Mouse (Mus musculus): ENCODE measurements around the gene Tsc22d3. TPM values are rescaled to one million over a fixed set of nuclear protein-coding genes. Genes with fewer than 3 reads are reported as not detected.
"Not testable (repeated sequence)": the region's sequence is repeated elsewhere in the genome, so short reads cannot be mapped to it uniquely, and the experiment has no call there.

The Tsc22d3 gene
- polyA plus RNA-seq, 1 experiment = 87.0 TPM

DNA sequence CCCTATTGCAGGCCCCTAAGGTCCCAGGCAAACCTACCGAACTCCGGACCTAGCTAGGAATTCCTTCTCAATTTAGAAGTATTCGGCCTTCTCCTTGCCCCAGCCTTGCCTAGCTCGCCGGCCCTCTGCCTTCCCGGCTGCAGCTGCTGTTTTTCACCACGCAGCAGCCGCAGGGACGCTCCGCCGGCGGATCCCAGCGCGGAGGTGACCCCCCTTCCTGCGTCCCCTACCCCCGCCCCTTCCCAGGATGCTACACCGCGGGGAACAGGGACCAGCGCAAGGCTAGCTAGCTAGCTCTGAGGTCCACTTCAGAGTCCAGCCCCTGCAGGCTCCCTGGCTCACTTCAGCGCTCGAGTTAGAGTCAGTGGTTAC, 58.0 kb downstream of the Tsc22d3 start:
- peaks cover 15% of the 10 kb centered on the region for H3K79me2 ChIP-seq (ENCODE audit: control insufficient read depth, insufficient read depth)

DNA sequence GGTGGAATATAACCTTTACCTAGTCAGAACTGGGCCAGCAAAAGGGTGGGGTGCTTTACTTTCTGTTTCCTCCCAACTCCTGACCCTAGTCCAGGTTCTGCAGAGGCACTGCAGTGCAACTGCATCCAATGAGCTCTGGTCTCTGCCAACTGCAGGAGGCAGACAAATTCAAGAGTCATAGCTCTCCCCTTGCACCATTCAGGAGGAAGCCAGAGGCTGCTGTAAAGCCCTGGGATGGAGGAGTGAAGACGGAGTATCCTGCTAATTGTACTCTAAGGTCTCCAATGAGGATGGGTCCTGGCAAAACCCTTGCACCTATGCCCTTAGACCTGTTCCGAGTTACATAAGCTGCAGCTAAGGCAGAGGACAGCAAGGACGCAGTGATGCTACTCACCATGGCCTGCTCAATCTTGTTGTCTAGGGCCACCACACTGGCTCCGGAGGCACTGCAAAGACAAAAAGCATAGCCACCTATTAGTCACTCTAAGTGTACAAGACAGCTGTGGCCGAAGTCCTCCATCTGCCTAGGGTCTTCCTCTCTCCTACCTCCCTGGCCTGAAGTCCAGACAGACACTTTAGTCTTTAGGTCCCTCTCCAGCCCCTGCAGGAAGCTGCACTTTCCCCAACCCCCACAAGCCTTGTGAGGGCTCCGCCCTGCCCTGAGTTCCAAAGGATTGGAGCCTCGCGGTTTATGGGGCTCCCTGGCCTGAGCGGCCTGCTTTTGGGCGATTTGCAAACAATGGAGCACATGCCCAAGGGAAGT, 58.6 kb downstream of the Tsc22d3 start:
- Histone ChIP-seq H3K36me3 (ENCODE audit: control insufficient read depth, insufficient read depth) (peaks cover 3% of the 10 kb centered on the region), H3K4me3 (peak overlapping the region; percentile 81), H3ac (ENCODE audit: control insufficient read depth, insufficient read length) (peak overlapping the region; percentile 10), H3K4me2 (ENCODE audit: low read depth) (peak overlapping the region; percentile 88), H3K27me3 (ENCODE audit: control insufficient read depth, insufficient read depth, insufficient read length) (no peaks in the 10 kb centered on the region), H3K79me2 (ENCODE audit: control insufficient read depth, insufficient read depth) (peaks cover 15% of the 10 kb centered on the region)
- TF ChIP-seq CEBPB (IDR thresholded peaks at IDR 0.05; ENCODE audit: insufficient read depth, poor library complexity, severe bottlenecking) (no peak), POLR2AphosphoS2 (IDR thresholded peaks at IDR 0.05; ENCODE audit: insufficient read length, low read depth) (no peak), USF1 (IDR thresholded peaks at IDR 0.05; ENCODE audit: low read depth) (no peak), SRF (IDR thresholded peaks at IDR 0.05; ENCODE audit: control insufficient read depth, insufficient read length, low read depth) (no peak), POLR2A (IDR thresholded peaks at IDR 0.05; ENCODE audit: insufficient read length, low read depth) (no peak)

More for the DNA sequence above, 58.0 kb downstream of the Tsc22d3 start:
- Histone ChIP-seq H3K4me3 (peak overlapping the region; percentile 81), H3K36me3 (ENCODE audit: control insufficient read depth, insufficient read depth) (peaks cover 3% of the 10 kb centered on the region), H3ac (ENCODE audit: control insufficient read depth, insufficient read length) (peak overlapping the region; percentile 10), H3K4me2 (ENCODE audit: low read depth) (peak overlapping the region; percentile 88), H3K27me3 (ENCODE audit: control insufficient read depth, insufficient read depth, insufficient read length) (no peaks in the 10 kb centered on the region)
- TF ChIP-seq POLR2AphosphoS2 (IDR thresholded peaks at IDR 0.05; ENCODE audit: insufficient read length, low read depth) (peak; percentile 41), POLR2A (IDR thresholded peaks at IDR 0.05; ENCODE audit: insufficient read length, low read depth) (no peak), MYOD1 (IDR thresholded peaks at IDR 0.05; ENCODE audit: control insufficient read depth in 1 of 3, insufficient read length in 2 of 3, low read depth in 2 of 3) (peak in 1 of 3 experiments; percentile 35), MAX (IDR thresholded peaks at IDR 0.05; ENCODE audit: low read depth) (no peak), MYOG (IDR thresholded peaks at IDR 0.05; ENCODE audit: control insufficient read depth in 1 of 3, insufficient read depth in 1 of 3, insufficient read length in 2 of 3, low read depth in 2 of 3) (peak in 1 of 3 experiments; percentile 51), TCF3 (IDR thresholded peaks at IDR 0.05; ENCODE audit: insufficient read length, low read depth) (no peak), REST (IDR thresholded peaks at IDR 0.05; ENCODE audit: insufficient read depth, insufficient read length) (no peak), CEBPB (IDR thresholded peaks at IDR 0.05; ENCODE audit: insufficient read depth, poor library complexity, severe bottlenecking) (no peak), TCF12 (IDR thresholded peaks at IDR 0.05; ENCODE audit: insufficient read depth, poor library complexity, severe bottlenecking) (no peak), E2F4 (IDR thresholded peaks at IDR 0.05; ENCODE audit: insufficient read depth) (no peak)

DNA sequence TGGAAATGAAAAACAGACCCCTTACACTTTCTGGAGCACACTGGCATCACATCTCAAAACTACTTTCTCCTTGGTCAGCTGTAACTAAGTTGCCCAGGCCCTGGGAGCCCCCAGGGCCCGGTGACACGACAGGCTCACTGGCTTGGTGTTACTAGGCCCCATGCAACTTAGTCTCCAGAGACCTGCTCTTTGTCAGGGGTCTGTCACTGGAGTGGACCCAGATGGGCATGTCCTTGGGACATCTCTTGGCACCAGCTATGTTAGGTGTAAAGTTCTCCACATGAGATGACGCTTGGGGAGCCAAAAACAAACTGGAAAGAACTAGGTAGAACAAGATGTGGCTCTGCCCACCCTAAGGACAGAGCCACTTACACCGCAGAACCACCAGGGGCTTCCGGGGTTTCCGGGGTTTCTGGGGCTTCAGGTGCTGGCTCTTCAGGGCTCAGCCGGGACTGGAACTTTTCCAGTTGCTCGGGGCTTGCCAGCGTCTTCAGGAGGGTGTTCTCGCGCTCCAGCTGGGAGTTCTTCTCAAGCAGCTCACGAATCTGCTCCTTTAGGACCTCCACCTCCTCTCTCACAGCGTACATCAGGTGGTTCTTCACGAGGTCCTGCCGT, 59.9 kb downstream of the Tsc22d3 start:
- H3K27me3 ChIP-seq (ENCODE audit: control insufficient read depth, insufficient read depth, insufficient read length) = no peaks in the 10 kb centered on the region
- H3K4me3 ChIP-seq = peak overlapping the region; percentile 81
- peaks cover 3% of the 10 kb centered on the region for H3K36me3 ChIP-seq (ENCODE audit: control insufficient read depth, insufficient read depth)
- TF ChIP-seq POLR2A (IDR thresholded peaks at IDR 0.05; ENCODE audit: insufficient read length, low read depth) (no peak), MYOG (IDR thresholded peaks at IDR 0.05; ENCODE audit: control insufficient read depth in 1 of 3, insufficient read depth in 1 of 3, insufficient read length in 2 of 3, low read depth in 2 of 3) (no peak), MAX (IDR thresholded peaks at IDR 0.05; ENCODE audit: low read depth) (no peak), CEBPB (IDR thresholded peaks at IDR 0.05; ENCODE audit: insufficient read depth, poor library complexity, severe bottlenecking) (no peak), SRF (IDR thresholded peaks at IDR 0.05; ENCODE audit: control insufficient read depth, insufficient read length, low read depth) (no peak), USF1 (IDR thresholded peaks at IDR 0.05; ENCODE audit: low read depth) (no peak), E2F4 (IDR thresholded peaks at IDR 0.05; ENCODE audit: insufficient read depth) (no peak), TCF3 (IDR thresholded peaks at IDR 0.05; ENCODE audit: insufficient read length, low read depth) (no peak), MYOD1 (IDR thresholded peaks at IDR 0.05; ENCODE audit: control insufficient read depth in 1 of 3, insufficient read length in 2 of 3, low read depth in 2 of 3) (no peak), REST (IDR thresholded peaks at IDR 0.05; ENCODE audit: insufficient read depth, insufficient read length) (no peak), TCF12 (IDR thresholded peaks at IDR 0.05; ENCODE audit: insufficient read depth, poor library complexity, severe bottlenecking) (no peak)
- peaks cover 15% of the 10 kb centered on the region for H3K79me2 ChIP-seq (ENCODE audit: control insufficient read depth, insufficient read depth)
- H3K4me2 ChIP-seq (ENCODE audit: low read depth) = peak overlapping the region; percentile 88
- no peak overlapping the region for H3ac ChIP-seq (ENCODE audit: control insufficient read depth, insufficient read length)

DNA sequence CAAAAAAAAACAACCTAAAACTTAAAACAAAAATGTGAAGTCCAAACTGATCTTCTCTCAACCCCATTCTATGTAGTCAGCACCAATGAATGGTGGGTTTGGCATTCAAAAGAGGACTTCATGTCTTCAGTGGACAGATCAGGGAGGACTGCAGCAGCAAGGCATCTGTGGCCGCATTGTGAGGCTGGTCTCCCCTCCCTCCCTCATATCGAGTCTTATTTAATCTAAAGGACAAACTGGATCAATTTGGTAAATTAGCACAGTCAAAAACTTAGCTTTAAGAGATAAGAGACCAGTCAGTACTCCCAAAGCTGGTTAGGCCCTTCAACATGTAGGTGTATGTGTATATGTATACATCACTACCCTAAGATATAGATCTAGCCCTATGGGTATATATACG, 60.6 kb downstream of the Tsc22d3 start:
- H3K27me3 ChIP-seq (ENCODE audit: control insufficient read depth, insufficient read depth, insufficient read length); H3ac ChIP-seq (ENCODE audit: control insufficient read depth, insufficient read length); H3K4me3 ChIP-seq; H3K36me3 ChIP-seq (ENCODE audit: control insufficient read depth, insufficient read depth): not testable (repeated sequence)
- H3K79me2 ChIP-seq (ENCODE audit: control insufficient read depth, insufficient read depth) = peaks cover 15% of the 10 kb centered on the region
- peak overlapping the region; percentile 88 for H3K4me2 ChIP-seq (ENCODE audit: low read depth)

DNA sequence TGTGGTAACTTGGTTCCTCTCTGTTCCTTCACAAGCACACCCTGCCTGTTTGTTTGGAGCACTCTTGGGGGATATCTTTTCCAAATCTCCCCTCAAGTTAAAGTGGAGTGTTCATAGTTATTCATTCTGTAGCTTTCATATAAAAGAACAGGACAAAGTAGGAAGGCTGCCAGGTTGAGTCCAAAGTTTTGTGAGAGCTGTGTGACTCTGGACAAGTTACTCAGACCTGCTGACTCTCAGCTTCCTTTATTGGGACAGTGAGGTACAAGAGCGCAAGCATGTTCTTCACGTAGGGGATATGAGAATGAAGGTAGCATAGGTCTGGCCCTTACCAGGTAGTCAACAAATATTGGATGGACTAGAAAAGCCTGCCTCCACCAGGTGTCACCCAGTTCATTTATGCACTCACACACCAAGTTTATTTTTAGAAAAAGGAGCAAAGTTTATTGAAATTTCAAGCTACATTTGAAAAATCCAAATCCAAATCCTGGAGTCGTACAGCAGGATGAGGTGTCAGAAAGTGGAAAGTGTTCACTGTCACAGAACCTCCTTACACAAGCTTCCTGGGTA, 61.3 kb downstream of the Tsc22d3 start:
- Histone ChIP-seq H3ac (ENCODE audit: control insufficient read depth, insufficient read length) (no peak overlapping the region), H3K27me3 (ENCODE audit: control insufficient read depth, insufficient read depth, insufficient read length) (no peaks in the 10 kb centered on the region), H3K79me2 (ENCODE audit: control insufficient read depth, insufficient read depth) (peaks cover 15% of the 10 kb centered on the region), H3K36me3 (ENCODE audit: control insufficient read depth, insufficient read depth) (peaks cover 3% of the 10 kb centered on the region), H3K4me2 (ENCODE audit: low read depth) (peak overlapping the region; percentile 88), H3K4me3 (no peak overlapping the region)
- TF ChIP-seq SRF (IDR thresholded peaks at IDR 0.05; ENCODE audit: control insufficient read depth, insufficient read length, low read depth) = no peak
- TF ChIP-seq POLR2AphosphoS2 (IDR thresholded peaks at IDR 0.05; ENCODE audit: insufficient read length, low read depth) = no peak
- TF ChIP-seq REST (IDR thresholded peaks at IDR 0.05; ENCODE audit: insufficient read depth, insufficient read length) = no peak
- no peak for TF ChIP-seq TCF3 (IDR thresholded peaks at IDR 0.05; ENCODE audit: insufficient read length, low read depth)
- no peak for TF ChIP-seq MYOD1 (IDR thresholded peaks at IDR 0.05; ENCODE audit: control insufficient read depth in 1 of 3, insufficient read length in 2 of 3, low read depth in 2 of 3)
- no peak for TF ChIP-seq MAX (IDR thresholded peaks at IDR 0.05; ENCODE audit: low read depth)
- TF ChIP-seq E2F4 (IDR thresholded peaks at IDR 0.05; ENCODE audit: insufficient read depth) = no peak
- no peak for TF ChIP-seq POLR2A (IDR thresholded peaks at IDR 0.05; ENCODE audit: insufficient read length, low read depth)
- no peak for TF ChIP-seq TCF12 (IDR thresholded peaks at IDR 0.05; ENCODE audit: insufficient read depth, poor library complexity, severe bottlenecking)
- TF ChIP-seq USF1 (IDR thresholded peaks at IDR 0.05; ENCODE audit: low read depth) = no peak
- TF ChIP-seq MYOG (IDR thresholded peaks at IDR 0.05; ENCODE audit: control insufficient read depth in 1 of 3, insufficient read depth in 1 of 3, insufficient read length in 2 of 3, low read depth in 2 of 3) = no peak
